Mouse (Mus musculus) MEL (cell line): Measurements from ENCODE around the gene Sigmar1. TPM values are rescaled to one million over a fixed set of nuclear protein-coding genes. Genes with fewer than 3 reads are reported as not detected.
"Not testable (repeated sequence)": the region's sequence is repeated elsewhere in the genome, so short reads cannot be mapped to it uniquely, and the experiment has no call there.

Source experiments
- DNase-seq: peaks from one replicate; pipeline ENCODE4 v3.0.0; 2011; ENCODE audit warnings: low read depth, low spot score
- H3K27ac ChIP-seq: 2 replicates; pipeline ENCODE4 v1.5.1; 2012; ENCODE audit warnings: low read depth, mild to moderate bottlenecking, control low read depth, low read length, moderate library complexity; ENCODE audit not compliant: control insufficient read depth
- H3K27me3 ChIP-seq, 2 experiments: fragments of 150-350 bp in 1 of 2; sonication (generic) in 1 of 2; 2 replicates each; pipeline ENCODE4 v1.6.1; 2012; ENCODE audit warnings: low read length in 2 of 2, mild to moderate bottlenecking in 2 of 2, improper control_type of control experiment in 1 of 2, moderate library complexity in 1 of 2; ENCODE audit not compliant: insufficient read depth in 2 of 2, control insufficient read depth in 1 of 2
- H3K36me3 ChIP-seq, 2 experiments: 2 replicates each; pipeline ENCODE4 v1.6.1; 2012 to 2014; ENCODE audit warnings: low read length in 2 of 2, improper control_type of control experiment in 1 of 2, inconsistent platforms in 1 of 2, mild to moderate bottlenecking in 1 of 2; ENCODE audit not compliant: insufficient read depth in 2 of 2, control insufficient read depth in 1 of 2
- H3K4me1 ChIP-seq, 2 experiments: fragments of 150-350 bp in 1 of 2; sonication (generic) in 1 of 2; 2 replicates each; pipeline ENCODE4 v1.6.1; 2012; ENCODE audit warnings: low read length in 2 of 2, improper control_type of control experiment in 1 of 2, mild to moderate bottlenecking in 1 of 2; ENCODE audit not compliant: insufficient read depth in 2 of 2, control insufficient read depth in 1 of 2
- H3K4me3 ChIP-seq, 2 experiments: fragments of 150-350 bp in 1 of 2; sonication (generic) in 1 of 2; 2 replicates each; pipeline ENCODE4 v1.5.1; 2012; ENCODE audit warnings: low read depth in 2 of 2, low read length in 2 of 2, mild to moderate bottlenecking in 2 of 2, moderate library complexity in 2 of 2, control low read depth in 1 of 2, improper control_type of control experiment in 1 of 2; ENCODE audit not compliant: control insufficient read depth in 1 of 2, insufficient read depth in 1 of 2
- H3K79me2 ChIP-seq: 2 replicates; pipeline ENCODE4 v1.6.1; 2012; ENCODE audit warnings: mild to moderate bottlenecking, low read length, moderate library complexity; ENCODE audit not compliant: control insufficient read depth, poor library complexity, insufficient read depth
- H3K9ac ChIP-seq: 2 replicates; pipeline ENCODE4 v1.6.1; 2012; ENCODE audit warnings: low read depth, mild to moderate bottlenecking, control low read depth, low read length, moderate library complexity; ENCODE audit not compliant: control insufficient read depth, poor library complexity, severe bottlenecking
- H3K9me3 ChIP-seq: fragments of 150-350 bp; sonication (generic); replicated peaks from 2 replicates; pipeline ENCODE4 v1.6.1; 2012; ENCODE audit warnings: mild to moderate bottlenecking, low read length, improper control_type of control experiment, moderate library complexity; ENCODE audit not compliant: insufficient read depth
- E2F4 ChIP-seq: IDR thresholded peaks from 2 replicates; pipeline ENCODE4 v1.6.1; 2011; ENCODE audit warnings: low read depth, low read length, improper control_type of control experiment, borderline replicate concordance
- MEF2A ChIP-seq: IDR thresholded peaks from 2 replicates; pipeline ENCODE4 v1.6.1; 2014; ENCODE audit warnings: low read depth, mild to moderate bottlenecking, inconsistent platforms, low read length, improper control_type of control experiment; ENCODE audit not compliant: poor library complexity, insufficient replicate concordance, severe bottlenecking; ENCODE audit errors: extremely low read depth
- POLR2AphosphoS2 ChIP-seq: IDR thresholded peaks from 2 replicates; pipeline ENCODE4 v1.6.1; 2011; ENCODE audit warnings: low read length, improper control_type of control experiment
- UBTF ChIP-seq: IDR thresholded peaks from 2 replicates; pipeline ENCODE4 v1.6.1; 2012; ENCODE audit warnings: low read depth, mild to moderate bottlenecking, inconsistent platforms, low read length, improper control_type of control experiment, moderate library complexity, borderline replicate concordance; ENCODE audit not compliant: insufficient read depth
- polyA plus RNA-seq, 2 experiments: library from polyadenylated mRNA; stranded (reverse) in 1 of 2; unstranded in 1 of 2; fragments of >175 nt in 1 of 2; fragments of >200 nt in 1 of 2; gene quantifications; 2 replicates each; pipeline versions ENCODE4 v1.2.1 to v1.2.4; 2012; ENCODE audit warnings: low replicate concordance in 2 of 2, low read depth in 1 of 2; ENCODE audit not compliant: insufficient read length in 2 of 2, insufficient read depth in 1 of 2, missing spikeins in 1 of 2
- total RNA-seq: library from RNA; depleted of rRNA; stranded (reverse); fragments of 300-350 nt; gene quantifications from 2 replicates; pipeline ENCODE4 v1.2.3, GENCODE M21; 2012

The Sigmar1 gene
- total and polyA plus RNA-seq, 3 experiments, result 80.1 to 190 (median 112) TPM

- TF ChIP-seq E2F4 (no peak), UBTF (peak; percentile 55; the same call in 1 of the 2 replicates), MEF2A (no peak; the same call in 1 of the 2 replicates), POLR2AphosphoS2 (no peak)
These were observed at the start of gene Sigmar1 (continued) for GRCm38 (mm10) chr4:41755338-41756305.

DNA sequence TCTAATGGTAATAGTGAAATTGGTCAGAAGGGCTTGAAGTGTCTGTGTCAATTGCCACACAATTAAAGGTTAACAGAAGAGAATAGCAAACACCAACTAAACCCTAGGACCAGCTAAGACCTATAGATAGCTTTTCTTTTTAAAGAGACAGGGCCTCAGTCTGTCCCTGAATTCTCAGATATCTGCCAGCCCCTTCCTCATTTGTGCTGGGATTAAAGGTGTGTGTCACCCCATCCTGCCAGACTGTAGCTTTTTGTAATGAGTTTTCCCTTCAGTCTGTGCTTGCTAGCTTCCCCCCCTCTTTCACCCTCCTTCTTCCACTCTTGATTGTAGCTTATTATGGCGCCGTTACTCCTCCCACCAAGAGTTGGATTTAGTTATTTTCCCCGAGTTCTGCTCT is 27.2 kb upstream of the Sigmar1 start:
- H3K4me3 ChIP-seq, H3K9ac ChIP-seq, H3K36me3 ChIP-seq, H3K79me2 ChIP-seq, H3K9me3 ChIP-seq, H3K27me3 ChIP-seq, H3K27ac ChIP-seq, DNase-seq, H3K4me1 ChIP-seq: not testable (repeated sequence)

DNA sequence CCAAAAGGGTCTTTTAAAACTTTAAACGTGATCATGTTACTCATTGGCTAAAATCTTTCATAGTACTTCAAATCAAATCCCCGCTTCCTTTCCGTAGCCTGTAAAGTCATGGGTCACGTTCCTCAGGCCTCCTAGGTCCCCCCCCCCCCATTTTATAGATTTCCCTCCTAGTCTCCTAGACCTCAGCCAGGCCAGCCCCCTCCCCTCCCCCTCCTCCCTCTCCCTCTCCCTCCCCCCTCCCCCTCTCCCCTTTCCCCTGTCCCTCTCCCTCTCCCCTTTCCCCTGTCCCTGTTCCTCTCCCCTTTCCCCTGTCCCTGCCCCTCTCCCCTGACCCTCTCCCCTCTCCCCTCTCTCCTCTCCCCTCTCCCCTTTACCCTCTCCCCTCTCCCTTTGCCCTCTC is 26.8 kb upstream of the Sigmar1 start:
- not testable (repeated sequence) for DNase-seq, H3K9me3 ChIP-seq, H3K79me2 ChIP-seq, H3K9ac ChIP-seq, H3K36me3 ChIP-seq, H3K27me3 ChIP-seq, H3K4me1 ChIP-seq, H3K4me3 ChIP-seq, H3K27ac ChIP-seq

DNA sequence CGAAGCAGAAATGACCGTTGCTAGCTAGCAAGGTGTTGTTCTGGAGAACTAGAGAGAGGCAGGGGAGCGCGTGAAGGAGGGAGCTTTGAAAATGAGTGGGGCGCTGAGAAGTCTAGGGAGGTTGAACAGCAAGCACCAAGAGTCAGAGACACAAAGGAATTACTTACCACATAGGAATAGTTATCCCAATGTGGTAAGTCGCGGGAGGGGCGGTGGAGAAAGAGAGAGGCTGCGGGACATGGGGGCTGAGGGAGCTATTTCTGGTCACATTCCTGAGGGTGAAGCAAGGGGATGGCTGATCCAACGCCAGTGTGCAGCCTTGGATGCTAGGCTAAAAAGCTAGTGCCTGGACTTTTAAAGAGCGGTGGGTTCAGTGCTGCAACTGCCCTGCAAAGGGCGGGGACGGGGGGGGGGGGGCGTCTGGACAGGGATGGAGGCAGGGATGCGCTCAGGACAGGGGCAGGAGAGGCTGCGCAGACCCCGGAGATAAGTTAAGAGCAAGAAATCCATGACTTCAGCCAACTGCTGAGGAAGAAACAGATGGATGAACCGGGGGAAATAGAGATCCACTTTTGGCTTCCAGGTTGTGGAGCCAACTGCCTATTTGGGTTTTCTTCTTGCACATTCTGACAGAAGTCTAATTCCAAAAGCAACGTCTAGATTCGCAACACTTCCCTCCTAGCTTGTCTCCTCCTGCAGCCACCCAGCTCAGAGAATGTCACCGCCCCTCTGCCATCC is 26.0 kb upstream of the Sigmar1 start:
- not testable (repeated sequence) for H3K79me2 ChIP-seq, H3K4me3 ChIP-seq, H3K36me3 ChIP-seq, H3K9me3 ChIP-seq, H3K4me1 ChIP-seq, H3K27me3 ChIP-seq, H3K27ac ChIP-seq, DNase-seq, H3K9ac ChIP-seq

DNA sequence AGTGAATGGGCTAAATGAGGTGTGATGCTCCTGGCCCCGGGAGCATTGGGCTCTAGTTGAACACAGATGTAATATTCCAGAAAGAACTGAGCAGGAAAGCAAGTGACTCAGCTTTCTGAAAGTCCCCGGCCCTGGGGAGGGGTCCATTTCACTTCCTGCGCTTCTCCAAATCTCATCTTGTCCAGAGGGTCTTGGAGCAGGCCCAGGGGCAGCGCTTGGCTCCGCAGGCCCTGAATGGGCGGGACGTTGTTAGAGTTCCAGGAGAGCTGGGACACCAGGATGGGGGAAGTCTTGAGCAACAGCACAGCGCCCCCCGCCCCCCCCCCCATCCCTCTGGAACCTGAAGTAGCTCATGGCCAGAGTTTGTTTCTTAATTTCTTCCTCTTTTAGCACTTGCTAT is 25.3 kb upstream of the Sigmar1 start:
- not testable (repeated sequence) for H3K9me3 ChIP-seq, H3K36me3 ChIP-seq, H3K27me3 ChIP-seq, H3K9ac ChIP-seq, DNase-seq, H3K4me1 ChIP-seq, H3K79me2 ChIP-seq, H3K4me3 ChIP-seq, H3K27ac ChIP-seq
